Mouse (Mus musculus): ENCODE results near the gene Pard3.

- no peak for TF ChIP-seq CTCF (IDR thresholded peaks at IDR 0.05; ENCODE audit: borderline replicate concordance, insufficient read depth, low read depth, low read length)
- TF ChIP-seq POLR2A (IDR thresholded peaks at IDR 0.05; ENCODE audit: borderline replicate concordance, insufficient read depth, low read length), result no peak
Measured at GRCm38 (mm10) chr8:127143641-127144040, 79.9 kb downstream of the Pard3 start.

Measured in cerebellum, adult 2 months (tissue).